Mouse (Mus musculus): ENCODE results near the gene Ucn.

DNA sequence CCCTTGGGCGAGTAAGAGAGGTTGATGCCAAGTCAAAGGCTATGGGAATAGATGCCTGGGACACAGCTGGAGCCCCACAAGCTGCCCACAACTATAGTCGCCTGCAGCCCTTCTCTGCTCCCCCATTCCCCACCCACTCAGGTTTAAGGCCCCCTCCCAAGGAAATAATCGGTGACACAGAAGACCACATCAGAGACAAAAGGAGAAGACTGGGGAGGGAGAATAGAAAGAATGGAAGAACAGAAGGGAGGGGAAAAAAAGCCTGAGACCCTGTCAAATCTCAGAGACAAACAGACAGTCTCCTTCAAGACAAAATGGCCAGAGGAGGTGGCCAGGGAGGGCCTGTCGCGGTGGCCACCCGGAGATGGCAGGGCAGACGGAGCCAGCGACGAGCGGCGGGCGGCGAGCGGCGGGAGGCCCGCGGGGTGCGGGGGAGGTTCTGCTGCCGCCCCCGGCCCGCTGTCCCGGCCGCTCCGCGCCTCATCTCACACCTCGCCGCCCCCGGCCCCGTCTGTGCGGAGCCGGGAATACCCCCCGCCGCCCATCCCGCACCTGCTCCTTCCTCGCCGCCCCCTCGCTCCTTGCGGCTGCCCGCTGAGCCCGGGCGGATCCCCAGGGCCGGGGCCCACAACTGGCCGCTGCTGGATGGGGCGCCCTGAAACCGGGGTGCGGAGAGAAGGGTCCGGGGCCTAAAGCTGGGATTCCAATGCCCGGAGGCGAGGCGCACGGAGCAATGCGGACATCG, 46.2 kb downstream of the Ucn start:
- TF ChIP-seq TAL1 (conservative IDR thresholded peaks at IDR 0.05; ENCODE audit: low read depth, low read length), result no peak
- TF ChIP-seq CTCF (IDR thresholded peaks at IDR 0.05; ENCODE audit: low read depth, low read length), result no peak

All from G1E (cell line).